Mouse (Mus musculus) C2C12 (cell line): ENCODE data around the gene Rnase9. TPM values are rescaled to one million over a fixed set of nuclear protein-coding genes. Genes with fewer than 3 reads are reported as not detected.

Source experiments
- H3K27me3 ChIP-seq: one replicate; pipeline ENCODE4 v1.6.1; 2011; ENCODE audit not compliant: control insufficient read depth, insufficient read depth, insufficient read length
- H3K36me3 ChIP-seq: one replicate; pipeline ENCODE4 v1.6.1; 2011; ENCODE audit not compliant: control insufficient read depth, insufficient read depth
- H3K4me3 ChIP-seq: one replicate; pipeline ENCODE4 v1.5.1; 2011; ENCODE audit warnings: mild to moderate bottlenecking, control low read depth; ENCODE audit not compliant: poor library complexity, insufficient read depth, severe bottlenecking
- H3K79me2 ChIP-seq: one replicate; pipeline ENCODE4 v1.6.1; 2011; ENCODE audit not compliant: control insufficient read depth, insufficient read depth
- H3K79me3 ChIP-seq: one replicate; pipeline ENCODE4 v1.6.1; 2011; ENCODE audit warnings: low read depth, control low read depth
- H3ac ChIP-seq: one replicate; pipeline ENCODE3; 2011; ENCODE audit warnings: low read depth; ENCODE audit not compliant: control insufficient read depth, insufficient read length
- CEBPB ChIP-seq: IDR thresholded peaks from one replicate; pipeline ENCODE4 v1.6.1; 2011; ENCODE audit warnings: low read depth, mild to moderate bottlenecking, control low read depth, moderate library complexity
- CTCF ChIP-seq: IDR thresholded peaks from one replicate; pipeline ENCODE4 v1.5.1; 2011; ENCODE audit not compliant: control insufficient read depth, insufficient read depth, insufficient read length
- FOSL1 ChIP-seq: IDR thresholded peaks from one replicate; pipeline ENCODE4 v1.8.0; 2011; ENCODE audit warnings: mild to moderate bottlenecking, low read length; ENCODE audit not compliant: poor library complexity, insufficient read depth, severe bottlenecking
- MAX ChIP-seq: IDR thresholded peaks from one replicate; pipeline ENCODE4 v1.6.1; 2011; ENCODE audit warnings: mild to moderate bottlenecking, control low read depth
- MYOD1 ChIP-seq: IDR thresholded peaks from one replicate; pipeline ENCODE4 v1.6.1; 2011; ENCODE audit warnings: low read depth; ENCODE audit not compliant: control insufficient read depth, insufficient read length
- MYOG ChIP-seq: IDR thresholded peaks from one replicate; pipeline ENCODE4 v1.6.1; 2011; ENCODE audit not compliant: control insufficient read depth, insufficient read length; ENCODE audit errors: extremely low read depth
- USF1 ChIP-seq: IDR thresholded peaks from one replicate; pipeline ENCODE4 v1.6.1; 2011; ENCODE audit warnings: low read depth, mild to moderate bottlenecking, control low read depth, moderate library complexity
- polyA plus RNA-seq: library from polyadenylated mRNA; unstranded; fragments of >200 nt; fragmentation: generic; extraction: Trizol; gene quantifications from one replicate; pipeline ENCODE4 v1.2.1, GENCODE M21; 2012; ENCODE audit warnings: missing spikeins

The Rnase9 gene
- polyA plus RNA-seq, 1 experiment: not detected

GRCm38 (mm10) chr14:51074335-51074734 lies 32.7 kb upstream of the Rnase9 start, which contains the start of gene Olfr750:
Gene Olfr750 (minus strand): TSS chr14:51074435.
- H3K4me3 ChIP-seq: no peak within 1 kb of the TSS
- no peaks in the 10 kb centered on the region for H3K36me3 ChIP-seq
- H3K27me3 ChIP-seq: peaks cover 8% of the 10 kb centered on the region

GRCm38 (mm10) chr14:51069617-51070016 lies 27.9 kb upstream of the Rnase9 start:
- no peak for TF ChIP-seq MYOG
- TF ChIP-seq CEBPB: no peak
- TF ChIP-seq MAX: no peak
- no peak for TF ChIP-seq FOSL1
- no peak for TF ChIP-seq MYOD1
- no peak for TF ChIP-seq CTCF
- no peak for TF ChIP-seq USF1
- Histone ChIP-seq H3K27me3 (peaks cover 8% of the 10 kb centered on the region), H3K79me2 (no peaks in the 10 kb centered on the region), H3ac (no peak overlapping the region), H3K36me3 (no peaks in the 10 kb centered on the region), H3K4me3 (no peak overlapping the region), H3K79me3 (no peaks in the 10 kb centered on the region)

More at GRCm38 (mm10) chr14:51074335-51074734, 32.7 kb upstream of the Rnase9 start, which contains the start of gene Olfr750:
- no peaks in the 10 kb centered on the region for H3K79me3 ChIP-seq
- H3K79me2 ChIP-seq: no peaks in the 10 kb centered on the region
- no peak within 1 kb of the TSS for H3ac ChIP-seq
- TF ChIP-seq USF1 (no peak), CTCF (no peak), FOSL1 (no peak), MYOD1 (no peak), CEBPB (no peak), MAX (no peak), MYOG (no peak)

GRCm38 (mm10) chr14:51068956-51069355 lies 27.3 kb upstream of the Rnase9 start:
- Histone ChIP-seq H3ac (no peak overlapping the region), H3K79me3 (no peaks in the 10 kb centered on the region), H3K79me2 (no peaks in the 10 kb centered on the region), H3K27me3 (peaks cover 8% of the 10 kb centered on the region), H3K4me3 (no peak overlapping the region), H3K36me3 (no peaks in the 10 kb centered on the region)
- TF ChIP-seq CEBPB (no peak), MAX (no peak), MYOG (no peak), CTCF (no peak), USF1 (no peak), FOSL1 (no peak), MYOD1 (no peak)

- Histone ChIP-seq H3K4me3 (no peak overlapping the region), H3K36me3 (no peaks in the 10 kb centered on the region), H3K79me2 (no peaks in the 10 kb centered on the region), H3ac (no peak overlapping the region), H3K27me3 (no peaks in the 10 kb centered on the region), H3K79me3 (no peaks in the 10 kb centered on the region)
- TF ChIP-seq CEBPB: no peak
- TF ChIP-seq MYOG: no peak
- no peak for TF ChIP-seq USF1
- TF ChIP-seq MYOD1: no peak
- TF ChIP-seq FOSL1: no peak
- TF ChIP-seq MAX: no peak
- no peak for TF ChIP-seq CTCF
These were observed 19.1 kb upstream of the Rnase9 start for GRCm38 (mm10) chr14:51060761-51061160.

GRCm38 (mm10) chr14:51057401-51057831 lies 15.7 kb upstream of the Rnase9 start, which contains the start of gene Rnase12:
Gene Rnase12 (minus strand): TSS chr14:51057661.
- TF ChIP-seq FOSL1: no peak
- no peak for TF ChIP-seq USF1
- TF ChIP-seq MAX: no peak
- no peak for TF ChIP-seq MYOG
- no peak for TF ChIP-seq CTCF
- TF ChIP-seq CEBPB: no peak
- no peak for TF ChIP-seq MYOD1
- Histone ChIP-seq H3K36me3 (no peaks in the 10 kb centered on the region), H3K4me3 (no peak within 1 kb of the TSS), H3K27me3 (no peaks in the 10 kb centered on the region), H3ac (no peak within 1 kb of the TSS), H3K79me2 (no peaks in the 10 kb centered on the region), H3K79me3 (no peaks in the 10 kb centered on the region)
